Mouse (Mus musculus): ENCODE results near the gene Rasl11a. TPM values are rescaled to one million over a fixed set of nuclear protein-coding genes. Genes with fewer than 3 reads are reported as not detected.
A peak's percentile ranks its signal among the peaks of the same experiment; 100 is the strongest.
"Not testable (repeated sequence)": the region's sequence is repeated elsewhere in the genome, so short reads cannot be mapped to it uniquely, and the experiment has no call there.

Gene Rasl11a
- polyA plus RNA-seq, 1 experiment from 2014 or later, result 87.4 TPM

DNA sequence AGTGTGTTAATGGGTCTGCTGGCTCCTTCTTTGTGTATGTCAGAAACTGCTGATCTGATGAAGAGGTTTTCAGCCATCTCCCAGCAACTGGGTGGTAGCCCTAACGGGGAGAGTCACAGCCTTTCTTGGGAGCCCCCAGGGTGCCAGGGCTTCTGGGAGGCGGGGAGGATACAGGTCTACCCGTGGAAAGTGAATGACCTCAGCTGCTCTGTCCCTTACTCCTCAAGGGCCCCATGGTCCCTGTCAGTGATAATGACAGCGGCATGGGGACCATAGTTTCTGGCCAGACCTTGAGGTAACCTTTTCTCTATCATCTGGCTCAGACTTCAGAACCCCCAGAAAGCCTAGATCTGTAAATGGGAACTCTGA lies 23.1 kb downstream of the Rasl11a start:
- Histone ChIP-seq H3K4me3 (replicated peaks) (peak overlapping the region; percentile 23; the same call in 1 of the 2 replicates), H3K9ac (no peak overlapping the region), H3K4me1 (peaks cover 24% of the 10 kb centered on the region), H3K4me2 (peak overlapping the region; percentile 54), H3K27me3 (no peaks in the 10 kb centered on the region), H3K36me3 (no peaks in the 10 kb centered on the region), H3K27ac (peak overlapping the region; percentile 55; the same call in 1 of the 2 replicates), H3K9me3 (replicated peaks) (0 out of 2 replicates have a peak, but pooled peaks cover 3% of the 10 kb centered on the region)
- WGBS, result 24% methylated on average over 4 of the region's 4 CpGs
- no peak for ATAC-seq (replicated peaks; ENCODE audit: low FRiP score)

DNA sequence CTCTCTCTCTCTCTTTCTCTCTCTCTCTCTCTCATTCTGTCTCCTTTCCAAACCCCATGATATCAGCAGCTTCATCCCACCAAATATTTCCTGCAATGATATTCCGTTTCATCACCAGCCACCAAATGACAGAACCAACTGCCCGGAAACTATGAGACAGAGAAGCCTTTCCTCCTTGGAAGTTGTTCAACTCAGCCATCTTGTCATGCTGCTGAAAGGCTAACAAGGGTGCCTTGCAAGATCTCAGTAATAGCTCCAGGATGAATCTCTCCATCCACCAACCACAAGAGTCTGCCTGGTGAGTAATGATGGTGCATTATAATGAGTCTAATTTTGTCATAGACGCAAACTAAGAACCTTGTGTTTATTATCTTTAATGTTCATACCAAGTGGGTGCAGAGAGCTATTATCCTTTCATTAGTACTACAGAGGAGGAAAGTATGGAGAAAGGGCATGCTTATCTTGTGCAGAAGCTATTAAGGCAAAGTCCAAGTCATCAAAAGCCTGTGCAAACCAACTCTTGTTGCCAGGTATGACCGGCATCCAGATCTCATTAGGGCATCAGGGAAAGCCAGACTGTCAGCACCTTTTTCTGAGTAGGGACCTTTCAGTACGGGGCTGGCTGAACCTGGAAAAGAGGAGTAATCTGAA lies 28.2 kb downstream of the Rasl11a start:
- Histone ChIP-seq H3K27me3 (no peaks in the 10 kb centered on the region), H3K36me3 (no peaks in the 10 kb centered on the region), H3K4me1 (peaks cover 9% of the 10 kb centered on the region), H3K27ac (no peak overlapping the region), H3K9me3 (replicated peaks) (peaks cover 3% of the 10 kb centered on the region; the same call in 1 of the 2 replicates), H3K4me3 (replicated peaks) (no peak overlapping the region), H3K9ac (no peak overlapping the region), H3K4me2 (no peak overlapping the region)
- 92% methylated on average over 5 of the region's 5 CpGs for WGBS
- ATAC-seq (replicated peaks; ENCODE audit: low FRiP score), result no peak

DNA sequence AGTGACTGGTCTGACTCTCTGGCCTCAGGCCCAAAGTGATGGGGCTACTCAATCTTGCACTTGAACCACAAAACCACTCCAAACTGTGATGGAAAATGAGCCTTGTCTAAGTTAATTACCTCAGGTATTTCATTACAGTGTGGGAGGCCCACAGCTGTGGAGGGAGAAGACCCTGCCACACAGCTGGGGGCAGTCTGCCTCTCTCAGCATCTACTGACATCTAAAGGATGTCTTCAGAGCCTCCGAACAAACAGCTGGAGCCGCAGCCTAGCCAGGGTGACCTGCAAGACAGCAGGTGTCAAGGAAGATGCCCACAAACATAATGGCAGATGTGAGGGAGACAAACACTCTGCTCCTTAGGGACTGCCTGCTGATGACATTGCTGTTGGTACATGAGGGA lies 31.2 kb downstream of the Rasl11a start:
- Histone ChIP-seq H3K9ac (no peak overlapping the region), H3K4me2 (no peak overlapping the region), H3K9me3 (replicated peaks) (no peaks in the 10 kb centered on the region; the same call in 1 of the 2 replicates), H3K27ac (no peak overlapping the region), H3K27me3 (peaks cover 11% of the 10 kb centered on the region; the same call in 1 of the 2 replicates), H3K36me3 (no peaks in the 10 kb centered on the region), H3K4me1 (no peaks in the 10 kb centered on the region), H3K4me3 (replicated peaks) (no peak overlapping the region)
- 0 out of 2 replicates have a peak, but pooled peaks have one; percentile 54 for ATAC-seq (replicated peaks; ENCODE audit: low FRiP score)
- WGBS, result 52% methylated on average over 2 of the region's 2 CpGs

DNA sequence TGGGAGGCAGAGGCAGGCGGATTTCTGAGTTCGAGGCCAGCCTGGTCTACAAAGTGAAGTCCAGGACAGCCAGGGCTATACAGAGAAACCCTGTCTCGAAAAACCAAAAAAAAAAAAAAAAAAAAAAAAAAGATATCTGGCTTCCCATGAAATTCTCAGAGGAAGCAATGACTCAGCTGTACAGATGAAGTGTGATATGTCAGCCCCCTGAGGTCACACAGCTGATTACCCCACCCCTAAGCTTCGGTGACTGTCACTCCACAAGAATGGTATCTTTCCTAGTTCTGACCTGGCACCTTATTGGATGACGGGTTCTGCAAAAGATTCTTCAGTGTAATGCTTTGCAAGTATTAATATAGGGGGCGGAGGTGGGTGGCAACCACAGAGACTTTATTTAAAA lies 33.0 kb downstream of the Rasl11a start:
- WGBS, result 81% methylated on average over 5 of the region's 6 CpGs
- not testable (repeated sequence) for H3K4me2 ChIP-seq; ATAC-seq (replicated peaks; ENCODE audit: low FRiP score); H3K9me3 ChIP-seq (replicated peaks); H3K4me3 ChIP-seq (replicated peaks); H3K36me3 ChIP-seq; H3K27ac ChIP-seq; H3K4me1 ChIP-seq; H3K9ac ChIP-seq
- H3K27me3 ChIP-seq, result peaks cover 12% of the 10 kb centered on the region; the same call in 1 of the 2 replicates

DNA sequence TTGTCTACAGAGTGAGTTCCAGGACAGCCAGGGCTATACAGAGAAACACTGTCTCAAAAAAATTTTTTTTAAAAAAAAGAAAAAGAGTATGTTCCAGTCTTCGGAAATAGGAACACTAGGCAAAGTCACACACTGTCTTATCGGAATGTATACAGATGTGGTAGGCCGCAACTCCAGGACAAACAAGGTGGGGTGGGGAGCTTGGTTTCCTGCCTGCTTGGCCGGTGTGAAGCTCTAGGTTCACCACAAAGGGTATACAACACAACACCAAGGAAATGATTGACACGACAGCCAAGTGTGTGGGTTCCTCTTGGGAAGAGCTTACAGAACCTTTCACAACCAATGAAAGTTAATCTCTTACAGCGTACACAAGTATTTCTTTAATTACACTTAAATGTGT lies 37.4 kb downstream of the Rasl11a start:
- no peak for ATAC-seq (replicated peaks; ENCODE audit: low FRiP score)
- Histone ChIP-seq H3K27ac (no peak overlapping the region), H3K36me3 (no peaks in the 10 kb centered on the region), H3K4me3 (replicated peaks) (no peak overlapping the region), H3K4me1 (no peaks in the 10 kb centered on the region), H3K9me3 (replicated peaks) (no peaks in the 10 kb centered on the region), H3K4me2 (no peak overlapping the region), H3K9ac (no peak overlapping the region), H3K27me3 (peaks cover 12% of the 10 kb centered on the region; the same call in 1 of the 2 replicates)
- WGBS, result 92% methylated on average over 6 of the region's 6 CpGs

DNA sequence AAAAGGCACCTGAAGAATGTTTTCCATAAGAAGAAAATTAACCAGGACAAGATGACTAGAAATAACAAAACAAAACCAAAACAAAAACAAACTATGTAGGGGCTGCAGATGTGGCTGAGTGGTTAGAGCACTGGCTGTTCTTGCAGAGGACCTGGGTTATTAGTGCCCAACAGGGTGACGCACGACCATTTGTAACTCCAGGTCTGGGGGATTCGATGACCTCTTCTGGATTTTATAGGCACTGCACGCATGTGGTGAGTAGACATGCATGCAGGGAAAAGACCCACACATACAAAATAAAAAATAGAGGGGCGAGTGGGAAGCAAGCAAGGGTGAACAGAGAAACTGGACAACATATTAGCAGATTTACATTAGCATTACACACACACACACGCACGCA lies 38.2 kb downstream of the Rasl11a start:
- no peak for ATAC-seq (replicated peaks; ENCODE audit: low FRiP score)
- Histone ChIP-seq H3K4me3 (replicated peaks) (no peak overlapping the region), H3K9ac (no peak overlapping the region), H3K4me2 (no peak overlapping the region), H3K4me1 (no peaks in the 10 kb centered on the region), H3K9me3 (replicated peaks) (no peaks in the 10 kb centered on the region), H3K36me3 (no peaks in the 10 kb centered on the region), H3K27me3 (peaks cover 12% of the 10 kb centered on the region; the same call in 1 of the 2 replicates), H3K27ac (no peak overlapping the region)
- 78% methylated on average over 7 of the region's 7 CpGs for WGBS

DNA sequence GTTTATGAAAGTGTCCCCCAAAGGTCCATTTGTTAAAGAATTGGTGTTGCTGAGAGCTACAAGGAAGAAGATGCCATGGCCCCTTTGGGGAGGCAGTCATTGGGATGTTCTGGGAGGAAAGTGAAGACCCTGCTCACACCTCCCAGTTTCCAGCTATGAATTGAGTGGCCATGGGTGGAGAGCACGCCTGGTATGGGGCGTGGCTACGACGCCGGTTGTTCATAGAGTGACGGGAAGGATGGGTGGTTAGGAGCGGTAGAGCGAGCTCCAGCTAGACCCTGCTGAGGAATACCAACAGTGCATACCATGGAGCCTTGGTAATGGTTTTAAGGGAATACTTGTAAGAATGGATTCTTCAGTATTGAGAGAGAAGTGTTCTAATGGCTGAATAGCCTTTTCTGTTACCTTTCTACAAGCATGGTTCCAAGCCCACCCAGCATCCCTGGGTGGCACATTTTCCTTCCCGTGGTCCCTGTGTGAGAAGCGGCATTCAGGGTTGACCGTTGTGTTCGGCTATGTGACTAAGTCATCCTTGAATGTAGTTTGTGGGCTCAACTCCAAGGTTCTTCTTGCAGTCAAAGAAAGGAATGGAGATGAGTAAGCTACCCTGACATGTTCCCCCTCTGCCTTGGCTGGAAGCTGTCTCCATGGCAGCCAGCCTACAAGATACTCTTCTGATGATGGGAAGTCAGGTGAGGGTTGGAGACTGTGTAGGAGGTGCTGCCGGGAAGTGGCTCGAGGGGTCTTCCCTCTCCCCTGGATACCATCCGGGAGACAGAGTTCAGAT lies 38.8 kb downstream of the Rasl11a start:
- no peak for ATAC-seq (replicated peaks; ENCODE audit: low FRiP score)
- Histone ChIP-seq H3K27me3 (peaks cover 12% of the 10 kb centered on the region; the same call in 1 of the 2 replicates), H3K9ac (no peak overlapping the region), H3K27ac (no peak overlapping the region), H3K36me3 (no peaks in the 10 kb centered on the region), H3K4me2 (no peak overlapping the region), H3K4me1 (no peaks in the 10 kb centered on the region), H3K4me3 (replicated peaks) (no peak overlapping the region), H3K9me3 (replicated peaks) (no peaks in the 10 kb centered on the region)
- 84% methylated on average over 15 of the region's 15 CpGs for WGBS

DNA sequence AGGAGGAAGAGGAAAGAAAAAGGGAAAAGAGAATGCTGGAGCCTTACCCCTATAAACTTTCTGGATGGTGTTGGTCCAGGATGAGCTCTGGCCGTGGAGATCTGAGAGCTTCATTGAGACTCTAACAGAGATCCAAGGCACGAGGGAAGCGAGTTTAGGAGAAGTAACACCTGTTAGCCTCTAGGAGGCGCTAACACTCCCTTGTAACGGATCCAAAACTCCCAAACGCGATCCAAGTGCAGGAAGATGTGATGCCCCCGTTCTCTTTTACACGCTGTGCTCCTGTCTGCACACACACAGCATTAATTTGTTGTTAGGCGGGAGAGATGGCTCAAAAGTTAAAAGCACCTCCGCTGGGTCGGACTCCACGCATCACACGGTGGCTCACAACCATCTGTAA lies 46.3 kb downstream of the Rasl11a start:
- no peaks in the 10 kb centered on the region for H3K27me3 ChIP-seq
- H3K36me3 ChIP-seq, result no peaks in the 10 kb centered on the region
- no peak overlapping the region for H3K4me3 ChIP-seq (replicated peaks)
- H3K4me2 ChIP-seq, result peak overlapping the region; percentile 36; the same call in 1 of the 2 replicates
- no peak overlapping the region for H3K9ac ChIP-seq
- no peak overlapping the region for H3K27ac ChIP-seq
- H3K9me3 ChIP-seq (replicated peaks), result no peaks in the 10 kb centered on the region
- ATAC-seq (replicated peaks; ENCODE audit: low FRiP score), result no peak
- WGBS, result 15% methylated on average over 14 of the region's 14 CpGs
- H3K4me1 ChIP-seq, result no peaks in the 10 kb centered on the region

DNA sequence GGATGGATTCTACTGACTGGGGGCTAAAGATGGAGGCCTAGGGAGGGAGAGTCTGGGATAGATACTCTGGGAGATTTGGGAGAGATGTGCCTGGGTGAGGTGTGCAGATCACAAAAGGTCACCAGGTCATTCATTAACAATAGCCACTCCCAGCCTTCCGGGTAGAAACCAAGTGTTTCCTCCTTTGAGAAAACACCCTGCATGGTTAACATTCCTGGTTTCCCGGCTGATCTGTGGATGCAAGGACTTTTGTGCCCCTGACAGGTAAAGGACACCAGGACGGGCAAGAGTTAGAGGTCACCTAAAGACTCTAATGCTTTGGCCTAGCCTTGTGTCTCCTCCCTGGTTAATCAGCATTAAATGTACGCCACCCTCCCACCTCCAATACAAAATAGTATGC lies 48.0 kb downstream of the Rasl11a start:
- Histone ChIP-seq H3K27me3 (no peaks in the 10 kb centered on the region), H3K9me3 (replicated peaks) (no peaks in the 10 kb centered on the region), H3K4me1 (0 out of 2 replicates have a peak, but pooled peaks cover 3% of the 10 kb centered on the region), H3K9ac (no peak overlapping the region), H3K27ac (no peak overlapping the region), H3K36me3 (no peaks in the 10 kb centered on the region), H3K4me2 (no peak overlapping the region), H3K4me3 (replicated peaks) (no peak overlapping the region)
- no peak for ATAC-seq (replicated peaks; ENCODE audit: low FRiP score)
- WGBS, result 82% methylated on average over 4 of the region's 4 CpGs

DNA sequence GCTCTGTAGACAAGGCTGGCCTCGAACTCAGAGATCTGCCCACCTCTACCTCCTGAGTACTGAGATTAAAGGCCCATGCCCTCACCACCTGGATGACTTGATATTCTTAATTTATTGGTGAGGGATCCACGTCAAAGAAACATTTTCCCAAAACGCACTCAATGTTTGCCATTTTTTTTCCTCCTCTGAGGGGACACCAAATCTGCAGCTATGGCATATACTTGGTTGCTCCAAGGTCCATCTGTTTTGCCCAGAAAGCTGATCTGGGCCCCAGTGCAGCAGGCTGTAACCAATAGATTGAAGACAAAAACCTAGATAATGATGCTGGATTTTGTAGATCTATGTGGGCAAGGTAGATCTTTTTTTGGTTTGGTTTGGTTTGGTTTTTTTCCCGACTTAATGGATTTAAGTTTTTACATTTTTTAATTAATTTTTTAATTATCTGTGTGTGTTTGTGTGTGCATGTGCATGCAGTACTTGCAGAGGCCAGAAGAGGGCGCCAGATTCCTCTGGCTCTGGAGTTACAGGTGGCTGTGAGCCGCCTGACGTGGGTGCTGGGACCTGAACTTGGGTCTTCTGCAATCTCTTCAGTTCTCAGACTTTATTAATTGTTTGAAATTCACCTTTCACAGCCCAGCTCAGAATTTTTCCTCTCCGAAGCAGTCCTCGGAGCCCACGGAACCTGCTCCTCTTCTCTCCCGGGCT lies 48.8 kb downstream of the Rasl11a start:
- H3K27me3 ChIP-seq, result no peaks in the 10 kb centered on the region
- H3K4me3 ChIP-seq (replicated peaks), result no peak overlapping the region
- no peaks in the 10 kb centered on the region for H3K36me3 ChIP-seq
- ATAC-seq (replicated peaks; ENCODE audit: low FRiP score), result no peak
- no peaks in the 10 kb centered on the region for H3K9me3 ChIP-seq (replicated peaks)
- no peak overlapping the region for H3K27ac ChIP-seq
- H3K4me1 ChIP-seq, result 0 out of 2 replicates have a peak, but pooled peaks cover 3% of the 10 kb centered on the region
- 83% methylated on average over 11 of the region's 11 CpGs for WGBS
- H3K4me2 ChIP-seq, result no peak overlapping the region
- no peak overlapping the region for H3K9ac ChIP-seq

DNA sequence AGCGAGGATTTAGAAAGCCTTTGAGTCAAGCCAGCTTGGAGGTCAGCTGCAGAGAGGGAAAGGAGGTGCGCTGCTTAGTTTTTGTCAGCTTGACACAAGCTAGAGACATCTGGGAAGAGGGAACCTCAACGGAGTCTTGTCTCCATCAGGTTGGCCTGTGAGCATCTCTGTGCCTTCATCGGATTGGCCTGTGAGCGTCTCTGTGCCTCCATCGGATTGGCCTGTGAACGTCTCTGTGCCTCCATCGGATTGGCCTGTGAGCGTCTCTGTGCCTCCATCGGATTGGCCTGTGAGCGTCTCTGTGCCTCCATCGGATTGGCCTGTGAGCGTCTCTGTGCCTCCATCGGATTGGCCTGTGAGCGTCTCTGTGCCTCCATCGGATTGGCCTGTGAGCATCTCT lies 50.8 kb downstream of the Rasl11a start:
- not testable (repeated sequence) for ATAC-seq (replicated peaks; ENCODE audit: low FRiP score)

DNA sequence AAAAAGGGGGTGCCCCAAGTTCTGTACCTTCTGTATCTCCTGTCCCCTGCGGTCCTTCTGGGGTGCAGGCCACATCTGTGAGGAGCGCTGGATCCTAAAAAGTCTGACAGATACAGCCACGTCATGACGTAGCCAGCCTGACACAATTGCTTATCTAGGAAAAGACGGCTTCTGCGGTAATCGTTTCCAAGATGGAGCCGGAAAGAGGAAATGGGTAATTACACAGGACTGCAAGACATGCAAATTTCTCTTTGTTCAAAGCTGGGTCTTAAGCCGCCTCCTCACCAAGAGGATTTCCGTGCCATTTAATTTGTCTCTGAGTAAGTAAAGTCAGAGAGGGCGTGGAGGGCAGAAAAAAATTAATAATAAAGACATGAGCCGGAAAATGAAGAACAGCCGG lies 52.1 kb downstream of the Rasl11a start:
- Histone ChIP-seq H3K27me3 (no peaks in the 10 kb centered on the region), H3K4me2 (no peak overlapping the region), H3K9ac (no peak overlapping the region), H3K36me3 (no peaks in the 10 kb centered on the region), H3K27ac (no peak overlapping the region), H3K4me3 (replicated peaks) (no peak overlapping the region), H3K4me1 (0 out of 2 replicates have a peak, but pooled peaks cover 5% of the 10 kb centered on the region), H3K9me3 (replicated peaks) (no peaks in the 10 kb centered on the region)
- 72% methylated on average over 13 of the region's 13 CpGs for WGBS
- no peak for ATAC-seq (replicated peaks; ENCODE audit: low FRiP score)

More for the DNA sequence above, 50.8 kb downstream of the Rasl11a start:
- H3K27ac ChIP-seq; H3K4me1 ChIP-seq; H3K9me3 ChIP-seq (replicated peaks); H3K27me3 ChIP-seq; H3K9ac ChIP-seq; H3K36me3 ChIP-seq; H3K4me2 ChIP-seq; H3K4me3 ChIP-seq (replicated peaks): not testable (repeated sequence)
- WGBS, result 92% methylated on average over 16 of the region's 16 CpGs

Data from kidney, embryonic 15.5 days (tissue).